Mouse (Mus musculus) lung, adult 2 months (tissue): Measurements from ENCODE around the gene Mustn1.

Source experiments
- CTCF ChIP-seq: fragments of 200-500 bp; IDR thresholded peaks from 2 replicates; pipeline ENCODE4 v1.5.1; 2011; ENCODE audit warnings: mild to moderate bottlenecking, low read length, control low read depth; ENCODE audit not compliant: insufficient read depth
- POLR2A ChIP-seq: fragments of 200-500 bp; IDR thresholded peaks from 2 replicates; pipeline ENCODE4 v1.6.1; 2011; ENCODE audit warnings: low read depth, mild to moderate bottlenecking, control low read depth, low read length, borderline replicate concordance; ENCODE audit errors: extremely low read depth

DNA sequence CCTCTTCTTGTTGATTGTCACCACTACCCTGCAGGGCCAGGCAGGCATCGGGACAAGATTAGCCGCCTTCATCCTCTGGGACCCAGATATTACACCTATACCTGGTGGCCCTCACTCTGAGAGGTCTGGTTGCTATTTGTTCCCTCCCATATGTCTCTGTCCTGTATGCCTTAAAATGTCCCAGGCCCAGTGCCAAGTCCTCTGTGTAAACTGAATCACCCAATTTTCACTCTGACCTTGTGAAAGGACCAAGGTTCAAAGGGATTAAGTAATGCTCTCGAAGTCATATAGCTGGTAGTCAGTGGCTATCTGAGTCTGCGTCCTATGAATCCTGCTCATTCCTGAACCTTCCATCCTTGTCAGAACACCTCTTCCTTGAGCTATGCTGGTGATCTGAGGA, 51.4 kb downstream of the Mustn1 start:
- no peak for TF ChIP-seq CTCF
- no peak for TF ChIP-seq POLR2A
